Mouse (Mus musculus) cerebellum, adult 2 months (tissue): ENCODE data around the gene Mmel1. TPM values are rescaled to one million over a fixed set of nuclear protein-coding genes. Genes with fewer than 3 reads are reported as not detected.

Experiments
- DNase-seq, 2 experiments: peaks; one replicate each; pipeline ENCODE4 v3.0.0; 2021
- H3K27ac ChIP-seq: fragments of 200-500 bp; 2 replicates; pipeline ENCODE4 v1.5.1; 2012; ENCODE audit warnings: low read length, control low read depth, inconsistent platforms; ENCODE audit not compliant: insufficient read depth
- H3K27me3 ChIP-seq: fragments of 200-500 bp; 2 replicates; pipeline ENCODE4 v1.6.1; 2012; ENCODE audit warnings: inconsistent platforms, mild to moderate bottlenecking, low read length, moderate library complexity; ENCODE audit not compliant: control insufficient read depth, insufficient read depth
- H3K4me1 ChIP-seq: fragments of 200-500 bp; 2 replicates; pipeline ENCODE4 v1.6.1; 2011; ENCODE audit warnings: low read length; ENCODE audit not compliant: control insufficient read depth, insufficient read depth
- H3K4me3 ChIP-seq: fragments of 200-500 bp; replicated peaks from 2 replicates; pipeline ENCODE3; 2011; ENCODE audit warnings: mild to moderate bottlenecking, low read depth, low read length, control low read depth; ENCODE audit not compliant: insufficient read depth
- CTCF ChIP-seq: fragments of 200-500 bp; IDR thresholded peaks from 2 replicates; pipeline ENCODE4 v1.5.1; 2011; ENCODE audit warnings: low read depth, mild to moderate bottlenecking, control low read depth, low read length, moderate library complexity, borderline replicate concordance; ENCODE audit not compliant: insufficient read depth
- POLR2A ChIP-seq: fragments of 200-500 bp; IDR thresholded peaks from 2 replicates; pipeline ENCODE4 v1.6.1; 2011; ENCODE audit warnings: low read length, control low read depth, borderline replicate concordance; ENCODE audit not compliant: insufficient read depth
- WGBS: fragments of 180-500 bp; shearing (Covaris S2); methylation state at CpG from one replicate; pipeline ENCODE4 v1.1.7; 2018; 5-methylcytosine and 5-hydroxymethylcytosine counted together
- polyA plus RNA-seq: library from polyadenylated mRNA; depleted of rRNA; stranded (reverse); fragments of >200 nt; gene quantifications from 2 replicates; pipeline ENCODE4 v1.2.3, GENCODE M21; 2012

The Mmel1 gene
- polyA plus RNA-seq, 1 experiment: 3.3 TPM

DNA sequence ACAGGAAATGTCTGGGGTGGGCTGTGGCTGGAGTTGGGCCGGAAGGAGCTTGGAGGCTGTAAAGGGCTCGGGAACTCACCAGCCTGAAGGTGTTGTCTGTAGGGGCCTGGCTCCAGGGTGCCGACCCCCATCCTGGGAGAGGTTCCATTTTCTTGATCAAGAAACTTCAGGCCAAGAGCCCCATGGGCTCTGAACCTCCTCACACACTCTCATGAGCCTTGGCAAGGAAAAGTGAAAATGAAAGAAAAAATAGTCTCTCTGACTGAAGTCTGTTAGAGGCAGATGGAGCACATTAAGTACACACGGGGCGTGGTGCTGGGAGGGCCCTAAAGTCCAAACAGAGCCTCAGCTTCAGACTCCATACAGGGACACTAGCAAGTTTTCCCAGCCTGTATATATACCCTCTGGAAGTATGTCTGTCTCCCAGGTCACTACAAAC lies 58.5 kb downstream of the Mmel1 start:
- no peak overlapping the region for H3K4me3 ChIP-seq
- WGBS: 74% methylated on average over 5 of the region's 5 CpGs
- TF ChIP-seq POLR2A (no peak), CTCF (no peak)
- H3K4me1 ChIP-seq: no peaks in the 10 kb centered on the region
- H3K27ac ChIP-seq: no peak overlapping the region
- H3K27me3 ChIP-seq: no peaks in the 10 kb centered on the region
- no peak for DNase-seq

DNA sequence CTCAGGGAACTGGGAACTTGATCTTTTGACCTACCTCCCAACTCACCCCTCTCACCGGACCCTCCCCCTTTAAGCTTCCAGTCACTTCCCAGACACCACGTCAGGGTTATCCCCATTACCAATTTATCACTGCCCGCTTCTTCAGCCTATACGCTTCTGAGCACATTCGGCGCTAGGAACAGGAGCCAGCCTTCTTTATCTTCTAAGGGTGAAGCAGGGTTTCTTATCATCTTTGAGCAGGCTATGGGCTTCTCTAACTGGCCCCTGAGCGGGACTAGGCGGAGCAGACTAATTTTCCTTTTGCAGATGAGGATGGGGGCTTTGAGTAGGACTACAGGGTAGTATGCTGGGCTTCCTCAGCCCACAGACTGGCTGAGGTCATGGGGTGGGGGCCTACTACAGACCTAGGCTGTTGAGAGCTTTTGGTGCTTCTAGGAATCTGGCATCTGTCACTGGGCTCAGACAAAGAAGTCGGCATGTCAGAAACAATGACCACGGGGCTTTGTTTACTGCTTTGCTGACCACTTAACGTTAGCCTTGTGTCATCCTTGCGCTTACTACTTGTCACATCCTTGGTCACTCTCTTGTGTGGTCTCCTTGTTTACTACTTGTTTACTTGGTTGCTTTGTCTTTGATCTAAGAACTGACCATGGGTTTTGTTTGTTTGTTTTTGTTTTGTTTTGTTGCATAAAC lies 59.2 kb downstream of the Mmel1 start, which contains the start of gene Tnfrsf14:
Gene Tnfrsf14 (minus strand): TSS at position 169 of the 693 bp plus-strand sequence.
- DNase-seq: no peak
- 73% methylated on average over 12 of the region's 12 CpGs for WGBS
- H3K27me3 ChIP-seq: no peaks in the 10 kb centered on the region
- H3K4me3 ChIP-seq: no peak within 1 kb of the TSS
- TF ChIP-seq CTCF: no peak
- no peak within 1 kb of the TSS for H3K27ac ChIP-seq
- H3K4me1 ChIP-seq: no peaks in the 10 kb centered on the region

DNA sequence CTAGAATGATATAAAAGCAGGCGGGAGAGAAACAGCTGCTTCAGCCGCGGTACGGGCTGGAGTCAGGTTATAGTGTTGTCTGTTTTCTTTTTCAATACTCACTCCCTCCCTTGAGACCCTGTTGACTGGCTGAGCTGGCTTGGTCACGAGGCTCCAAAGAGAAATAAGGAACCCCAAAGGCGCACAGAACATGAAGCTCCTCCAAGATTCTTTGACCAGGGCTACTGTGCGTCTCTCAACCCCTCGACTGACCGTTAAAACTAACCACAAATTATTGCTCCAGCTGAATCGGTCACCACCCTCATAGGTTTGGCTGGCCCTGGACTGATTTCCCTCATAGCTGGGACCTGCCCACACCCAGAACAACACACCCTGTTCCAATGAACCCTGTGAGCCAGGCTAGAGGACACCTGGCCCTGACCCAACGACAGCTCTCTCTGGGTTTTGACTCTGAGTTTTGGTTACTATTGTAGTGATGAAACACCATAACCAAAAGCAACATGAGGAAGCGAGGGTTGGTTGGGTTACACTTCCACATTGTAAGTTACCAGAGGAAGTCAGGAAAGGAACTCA lies 59.8 kb downstream of the Mmel1 start:
- 79% methylated on average over 12 of the region's 12 CpGs for WGBS
- H3K4me3 ChIP-seq: no peak overlapping the region
- TF ChIP-seq POLR2A (no peak), CTCF (no peak)
- no peak overlapping the region for H3K27ac ChIP-seq
- no peaks in the 10 kb centered on the region for H3K4me1 ChIP-seq
- H3K27me3 ChIP-seq: no peaks in the 10 kb centered on the region
- DNase-seq: no peak

DNA sequence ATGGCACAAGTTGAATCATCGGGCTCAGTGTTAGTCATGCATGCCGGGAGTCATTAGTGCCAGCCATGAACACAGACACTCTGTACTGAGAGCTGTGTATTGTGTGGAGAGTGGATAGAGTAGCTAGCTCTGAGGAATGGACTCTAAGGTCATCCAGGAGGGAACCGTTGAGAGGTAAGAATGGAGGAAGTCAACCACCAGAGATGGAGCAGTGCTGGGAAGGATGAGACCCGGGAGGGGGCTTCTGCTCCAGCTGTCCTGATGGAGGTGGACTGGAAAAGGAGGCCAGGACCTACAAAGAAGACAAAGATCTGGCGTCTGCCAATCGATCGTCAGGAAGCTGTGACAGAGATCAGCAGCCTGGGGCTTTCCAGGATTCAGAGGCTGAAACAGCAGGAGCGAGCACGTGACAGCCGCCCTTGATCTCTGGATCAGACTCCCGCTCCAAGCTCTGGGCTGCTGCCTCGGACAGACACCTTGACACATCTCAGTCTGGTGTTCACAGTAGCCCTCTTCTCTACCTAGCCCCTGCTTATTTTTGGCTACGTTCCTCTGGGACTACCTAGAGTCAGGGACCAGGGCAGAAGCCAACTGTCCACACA lies 64.0 kb downstream of the Mmel1 start:
- DNase-seq: no peak
- TF ChIP-seq POLR2A: no peak
- no peak for TF ChIP-seq CTCF
- Histone ChIP-seq H3K27me3 (no peaks in the 10 kb centered on the region), H3K27ac (no peak overlapping the region), H3K4me3 (no peak overlapping the region), H3K4me1 (no peaks in the 10 kb centered on the region)
- WGBS: 55% methylated on average over 13 of the region's 13 CpGs

DNA sequence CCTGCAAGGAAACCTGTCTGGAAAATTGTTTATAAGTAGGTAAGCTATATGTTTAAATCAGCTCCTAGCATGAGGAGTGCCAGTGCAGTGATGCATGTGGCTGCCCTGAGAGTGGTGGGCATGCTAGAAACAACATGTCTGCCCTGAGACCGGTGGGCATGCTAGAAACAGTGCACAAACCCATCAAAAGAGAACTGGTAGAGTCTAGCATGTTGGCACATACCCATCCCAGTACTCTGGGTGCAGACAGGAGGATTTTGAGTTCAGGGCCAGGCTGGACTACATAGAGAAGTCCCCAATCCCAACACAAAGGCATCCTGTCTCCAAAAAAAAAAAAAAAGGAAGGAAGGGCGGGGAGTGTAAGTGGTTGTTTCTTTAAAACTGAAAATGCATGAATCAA lies 65.4 kb downstream of the Mmel1 start:
- Histone ChIP-seq H3K27me3 (no peaks in the 10 kb centered on the region), H3K4me3 (no peak overlapping the region), H3K27ac (no peak overlapping the region), H3K4me1 (no peaks in the 10 kb centered on the region)
- no peak for TF ChIP-seq POLR2A
- no peak for TF ChIP-seq CTCF
- no peak for DNase-seq
- WGBS: 90% methylated on average over 2 of the region's 2 CpGs

DNA sequence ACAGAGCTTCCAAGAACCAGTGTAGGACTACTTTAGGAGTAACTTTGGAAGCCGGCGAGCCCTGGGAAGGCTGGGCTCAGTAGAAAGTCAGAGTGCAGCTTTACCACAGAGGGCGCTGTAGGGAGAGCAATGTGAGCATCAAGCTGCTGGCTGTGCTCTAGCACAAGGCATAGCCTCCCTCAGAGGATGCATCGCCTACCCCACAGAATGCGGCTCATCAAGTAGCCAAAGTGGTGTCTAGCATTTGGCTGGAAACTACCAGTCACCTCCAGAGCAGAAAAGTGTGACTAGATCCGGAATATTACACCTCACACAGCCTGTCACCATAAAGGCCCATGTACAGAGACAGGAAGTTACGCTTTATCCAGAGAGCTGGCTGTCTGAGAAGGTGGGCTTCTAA lies 66.4 kb downstream of the Mmel1 start:
- Histone ChIP-seq H3K4me3 (no peak overlapping the region), H3K27me3 (no peaks in the 10 kb centered on the region), H3K27ac (no peak overlapping the region), H3K4me1 (no peaks in the 10 kb centered on the region)
- no peak for DNase-seq
- TF ChIP-seq CTCF (no peak), POLR2A (no peak)
- 84% methylated on average over 7 of the region's 7 CpGs for WGBS

DNA sequence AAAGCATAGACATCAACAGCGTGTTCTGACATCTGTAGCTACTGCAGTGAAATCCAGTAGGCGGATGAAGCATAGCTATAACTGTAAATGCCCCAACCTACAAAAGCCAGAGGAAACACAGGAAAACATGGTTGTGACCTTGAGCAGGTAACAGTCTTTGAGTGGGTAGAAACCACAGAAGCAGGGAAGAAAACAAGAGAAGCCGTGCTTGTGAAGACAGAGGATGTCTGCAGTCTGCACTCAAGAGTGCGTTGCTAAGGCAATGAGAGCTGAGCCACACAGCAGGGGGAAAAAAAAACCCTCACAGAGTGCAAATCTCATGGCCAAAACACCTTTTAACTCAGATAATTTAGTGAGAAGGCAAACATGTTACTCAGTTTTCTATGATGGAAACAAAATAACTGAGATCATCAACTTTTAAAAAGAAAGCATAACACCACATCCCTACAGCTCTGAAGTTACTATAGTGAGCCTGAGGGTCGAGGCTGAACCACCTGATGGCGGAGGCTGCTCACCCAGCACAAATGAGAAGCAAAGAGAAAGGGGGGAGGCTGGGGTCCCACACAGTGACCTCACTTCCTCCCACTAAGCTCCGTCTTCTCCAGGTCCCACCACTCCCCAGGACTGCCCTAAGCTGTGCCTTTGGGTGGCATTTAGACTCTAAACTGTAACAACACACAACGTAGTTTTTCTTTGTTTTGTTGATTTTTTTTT lies 67.3 kb downstream of the Mmel1 start:
- DNase-seq: no peak
- H3K27me3 ChIP-seq: no peaks in the 10 kb centered on the region
- TF ChIP-seq CTCF (no peak), POLR2A (no peak)
- H3K4me3 ChIP-seq: no peak overlapping the region
- H3K4me1 ChIP-seq: no peaks in the 10 kb centered on the region
- 58% methylated on average over 8 of the region's 8 CpGs for WGBS
- H3K27ac ChIP-seq: no peak overlapping the region

DNA sequence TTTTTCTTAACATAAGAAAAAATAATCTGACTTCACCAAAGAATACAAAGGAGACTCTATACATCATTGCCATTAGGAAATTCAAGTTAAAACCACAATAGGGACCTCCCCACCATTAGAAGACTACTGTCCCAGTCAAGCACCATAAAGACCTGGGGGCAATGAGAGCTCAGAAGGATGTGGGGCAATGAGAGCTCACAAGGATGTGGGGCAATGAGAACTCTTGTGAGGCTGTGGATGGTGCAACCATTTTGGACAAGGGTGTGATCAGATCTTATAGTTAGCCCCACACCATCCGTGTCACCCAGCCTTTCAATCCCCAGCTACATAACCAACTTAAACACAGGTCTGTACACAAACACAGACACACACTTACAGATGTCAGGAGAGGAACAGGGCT lies 68.4 kb downstream of the Mmel1 start:
- WGBS: 80% methylated on average over 1 of the region's 1 CpGs
- DNase-seq: no peak
- no peak overlapping the region for H3K4me3 ChIP-seq
- no peaks in the 10 kb centered on the region for H3K27me3 ChIP-seq
- H3K27ac ChIP-seq: no peak overlapping the region
- no peaks in the 10 kb centered on the region for H3K4me1 ChIP-seq
- no peak for TF ChIP-seq CTCF
- TF ChIP-seq POLR2A: no peak
